Comparison of ENCODE assay signal across 25 mouse cellular contexts in genomic region chr17:85930331-85930730, GRCm38 (mm10).
DNase-seq lines count a peak whose midpoint lies in the region; ATAC-seq lines count a peak whose summit lies in the region.
"Had no signal": no experiment of that assay in that cellular context is flagged by ENCODE, and none has a peak within 500 bp of the region (broad histone marks: within the 10 kb centered on the region; RNA-seq: fewer than 3 reads in every experiment).

No protein-coding gene starts in this region.

- H3K4me1 ChIP-seq in limb, embryonic 12.5 days (replicated peaks), result peaks cover 68% of the 10 kb centered on the region
- H3K4me1 ChIP-seq: heart, embryonic 15.5 days; liver, embryonic 15.5 days had no signal

- H3K4me3 ChIP-seq in limb, embryonic 12.5 days (replicated peaks), result no peak overlapping the region
- H3K4me3 ChIP-seq: erythroblast, embryonic 14.5 days; heart, embryonic 10.5 days; heart, embryonic 15.5 days; liver, embryonic 15.5 days; neural tube, embryonic 13.5 days had no signal

- intact Hi-C loops in left cerebral cortex, postnatal 4 days (cut with DNase I), result no loop called here
- intact Hi-C loops in left cerebral cortex, postnatal 14 days (cut with DNase I), result no loop called here

- peak overlapping the region; percentile 92 for H3K27ac ChIP-seq in limb, embryonic 12.5 days
- H3K27ac ChIP-seq: heart, embryonic 10.5 days; heart, embryonic 15.5 days; kidney, postnatal 0 days; liver, embryonic 15.5 days; neural tube, embryonic 13.5 days had no signal

- ATAC-seq in limb, embryonic 12.5 days (ENCODE audit: insufficient number of reproducible peaks, insufficient read depth, low FRiP score, low TSS enrichment, low read depth), result no peak
- ATAC-seq: forebrain, embryonic 16.5 days; intestine, embryonic 16.5 days had no signal

- H3K9ac ChIP-seq in limb, embryonic 12.5 days (replicated peaks), result no peak overlapping the region
- H3K9ac ChIP-seq: heart, embryonic 15.5 days; liver, embryonic 15.5 days; lung, embryonic 14.5 days; neural tube, embryonic 13.5 days had no signal

- H3K9me3 ChIP-seq in limb, embryonic 12.5 days, result no peaks in the 10 kb centered on the region
- H3K9me3 ChIP-seq: heart, embryonic 10.5 days; heart, embryonic 15.5 days; liver, embryonic 15.5 days; neural tube, embryonic 13.5 days had no signal

- H3K36me3 ChIP-seq in limb, embryonic 12.5 days, result no peaks in the 10 kb centered on the region
- H3K36me3 ChIP-seq: heart, embryonic 10.5 days; heart, embryonic 15.5 days; liver, embryonic 15.5 days; neural tube, embryonic 13.5 days had no signal

- no peak overlapping the region for H3K4me2 ChIP-seq in limb, embryonic 12.5 days
- H3K4me2 ChIP-seq: heart, embryonic 15.5 days; liver, embryonic 15.5 days; lung, embryonic 14.5 days; neural tube, embryonic 13.5 days had no signal

- peak; percentile 13 for DNase-seq in adrenal gland, postnatal 14 days
- no peak for DNase-seq in adrenal gland, postnatal 10 days
- peak; percentile 14 for DNase-seq in left cerebral cortex, postnatal 4 days
- no peak for DNase-seq in left cerebral cortex, postnatal 14 days (ENCODE audit: low spot score in 2 of 2)
- peak; percentile 55 for DNase-seq in forelimb bud, embryonic 11.5 days (ENCODE audit: low read depth, low spot score)
- no peak for DNase-seq in gastrocnemius, postnatal 4 days (ENCODE audit: low spot score in 2 of 2)
- DNase-seq: adrenal gland, adult 8-10 months; cerebellum, adult 9-10 months; gastrocnemius, postnatal 10 days; heart, adult 11 months; kidney, adult 8-10 months; kidney, postnatal 4 days; lung, postnatal 14 days; right cerebral cortex, postnatal 14 days; thymus, postnatal 4 days had no signal

- peaks cover 39% of the 10 kb centered on the region for H3K27me3 ChIP-seq in limb, embryonic 12.5 days
- H3K27me3 ChIP-seq: heart, embryonic 15.5 days had no signal

- 64% methylated on average over 3 of the region's 3 CpGs for WGBS in limb, embryonic 12.5 days

Comparison
In these comparisons a context has a peak if more than half of its experiments do, and no peak if none do; other contexts are left out.
1. DNase-seq: peak in adrenal gland, postnatal 14 days (single experiment), left cerebral cortex, postnatal 4 days (single experiment) and forelimb bud, embryonic 11.5 days (single experiment); none in adrenal gland, postnatal 10 days (single experiment), left cerebral cortex, postnatal 14 days (0 of 2) and gastrocnemius, postnatal 4 days (0 of 2).